Mouse (Mus musculus) forebrain, embryonic 14.5 days (tissue): ENCODE measurements around the gene Gpsm1. TPM values are rescaled to one million over a fixed set of nuclear protein-coding genes. Genes with fewer than 3 reads are reported as not detected.

Experiments
- ATAC-seq: fragments of 200-750 bp; cut with Nextera tagmentation; 2 replicates; pipeline ENCODE4 v1.8.0; 2017; ENCODE audit warnings: mild to moderate bottlenecking, moderate library complexity
- DNase-seq: peaks from one replicate; pipeline ENCODE4 v3.0.0-alpha.2; 2015; ENCODE audit warnings: low spot score
- H3K27ac ChIP-seq: fragments of 300-500 bp; sonication (generic); 2 replicates; pipeline ENCODE4 v1.5.1; 2014; ENCODE audit warnings: low read depth, mild to moderate bottlenecking, control low read depth, low read length, moderate library complexity
- H3K27me3 ChIP-seq: fragments of 300-500 bp; sonication (generic); replicated peaks from 2 replicates; pipeline ENCODE4 v1.6.1; 2014; ENCODE audit warnings: low read length, control low read depth, mixed read lengths; ENCODE audit not compliant: control insufficient read depth, insufficient read depth
- H3K36me3 ChIP-seq: fragments of 300-500 bp; sonication (generic); 2 replicates; pipeline ENCODE4 v1.6.1; 2014; ENCODE audit warnings: low read length, control low read depth; ENCODE audit not compliant: control insufficient read depth, insufficient read depth
- H3K4me1 ChIP-seq: fragments of 300-500 bp; sonication (generic); 2 replicates; pipeline ENCODE4 v1.6.1; 2014; ENCODE audit warnings: antibody characterized with exemption, low read length, control low read depth; ENCODE audit not compliant: control insufficient read depth, insufficient read depth
- H3K4me2 ChIP-seq: fragments of 300-500 bp; sonication (generic); 2 replicates; pipeline ENCODE4 v1.6.1; 2014; ENCODE audit warnings: mild to moderate bottlenecking, control low read depth, low read length
- H3K4me3 ChIP-seq: fragments of 300-500 bp; sonication (generic); 2 replicates; pipeline ENCODE4 v1.5.1; 2014; ENCODE audit warnings: low read depth, low read length, control low read depth
- H3K9ac ChIP-seq: fragments of 300-500 bp; sonication (generic); 2 replicates; pipeline ENCODE4 v1.6.1; 2014; ENCODE audit warnings: mild to moderate bottlenecking, low read length, control low read depth, moderate library complexity
- H3K9me3 ChIP-seq: fragments of 300-500 bp; sonication (generic); replicated peaks from 2 replicates; pipeline ENCODE4 v1.6.1; 2016; ENCODE audit warnings: low read length, control low read depth, mixed read lengths; ENCODE audit not compliant: control insufficient read depth
- WGBS: fragments of 180-500 bp; shearing (Covaris S2); extraction: QIAGEN DNeasy Blood & Tissue Kit; methylation state at CpG from one replicate; pipeline ENCODE4 v1.1.7; 2014; 5-methylcytosine and 5-hydroxymethylcytosine counted together
- polyA plus RNA-seq: library from polyadenylated mRNA; unstranded; fragments of >200 nt; fragmentation: Nextera tagmentation; extraction: Ambion mirVana; gene quantifications from 2 replicates; pipeline ENCODE4 v1.2.1, GENCODE M21; 2014

Gene Gpsm1
- polyA plus RNA-seq, 1 experiment from 2014 or later, result 56.0 TPM

DNA sequence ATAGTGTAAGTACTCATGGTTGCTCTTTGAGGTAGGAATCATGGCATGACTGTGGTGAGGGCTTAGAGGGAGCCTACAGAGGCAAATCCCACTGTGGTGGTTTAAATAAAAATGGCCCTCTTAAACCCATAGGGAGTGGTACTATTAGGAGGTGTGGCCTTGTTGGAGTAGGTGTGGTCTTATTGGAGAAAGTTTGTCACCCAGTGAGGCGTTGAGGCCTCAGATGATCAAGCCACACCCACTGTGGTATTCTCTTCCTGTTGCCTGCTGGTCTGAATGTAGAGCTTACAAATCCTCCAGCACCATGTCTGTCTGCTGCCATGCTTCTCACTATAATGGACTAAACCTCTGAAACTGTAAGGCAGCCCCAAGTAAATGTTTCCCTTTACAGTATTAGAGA, 10.6 kb upstream of the Gpsm1 start:
- Histone ChIP-seq H3K9me3 (no peaks in the 10 kb centered on the region), H3K27ac (no peak overlapping the region), H3K36me3 (no peaks in the 10 kb centered on the region), H3K9ac (no peak overlapping the region), H3K27me3 (no peaks in the 10 kb centered on the region), H3K4me2 (no peak overlapping the region), H3K4me3 (no peak overlapping the region), H3K4me1 (peaks cover 2% of the 10 kb centered on the region; the same call in 1 of the 2 replicates)
- no peak for DNase-seq
- 64% methylated on average over 1 of the region's 1 CpGs for WGBS
- ATAC-seq, result no peak

GRCm38 (mm10) chr2:26305555-26305954, 9.8 kb upstream of the Gpsm1 start:
- 78% methylated on average over 2 of the region's 2 CpGs for WGBS
- Histone ChIP-seq H3K4me3 (no peak overlapping the region), H3K27ac (no peak overlapping the region), H3K4me1 (0 out of 2 replicates have a peak, but pooled peaks cover 4% of the 10 kb centered on the region), H3K4me2 (no peak overlapping the region), H3K9ac (no peak overlapping the region), H3K27me3 (no peaks in the 10 kb centered on the region), H3K36me3 (no peaks in the 10 kb centered on the region), H3K9me3 (no peaks in the 10 kb centered on the region)
- DNase-seq (no peak), ATAC-seq (no peak)

- 0 out of 2 replicates have a peak, but pooled peaks cover 4% of the 10 kb centered on the region for H3K4me1 ChIP-seq
- no peak overlapping the region for H3K27ac ChIP-seq
- H3K9me3 ChIP-seq, result no peaks in the 10 kb centered on the region
- no peak overlapping the region for H3K4me2 ChIP-seq
- no peaks in the 10 kb centered on the region for H3K36me3 ChIP-seq
- WGBS, result 85% methylated on average over 3 of the region's 3 CpGs
- ATAC-seq (no peak), DNase-seq (no peak)
- H3K4me3 ChIP-seq, result no peak overlapping the region
- no peaks in the 10 kb centered on the region for H3K27me3 ChIP-seq
- no peak overlapping the region for H3K9ac ChIP-seq
Observed at GRCm38 (mm10) chr2:26306702-26307101, 8.6 kb upstream of the Gpsm1 start.

- H3K36me3 ChIP-seq, result no peaks in the 10 kb centered on the region
- no peak overlapping the region for H3K9ac ChIP-seq
- DNase-seq, result peak; percentile 45
- peak; percentile 71 for ATAC-seq
- no peak overlapping the region for H3K4me2 ChIP-seq
- H3K9me3 ChIP-seq, result no peaks in the 10 kb centered on the region
- peak overlapping the region; percentile 2; the same call in 1 of the 2 replicates for H3K27ac ChIP-seq
- no peaks in the 10 kb centered on the region for H3K27me3 ChIP-seq
- H3K4me3 ChIP-seq, result no peak overlapping the region
- H3K4me1 ChIP-seq, result 0 out of 2 replicates have a peak, but pooled peaks cover 4% of the 10 kb centered on the region
- 19% methylated on average over 10 of the region's 10 CpGs for WGBS
Observed at GRCm38 (mm10) chr2:26309739-26310138, 5.6 kb upstream of the Gpsm1 start.

DNA sequence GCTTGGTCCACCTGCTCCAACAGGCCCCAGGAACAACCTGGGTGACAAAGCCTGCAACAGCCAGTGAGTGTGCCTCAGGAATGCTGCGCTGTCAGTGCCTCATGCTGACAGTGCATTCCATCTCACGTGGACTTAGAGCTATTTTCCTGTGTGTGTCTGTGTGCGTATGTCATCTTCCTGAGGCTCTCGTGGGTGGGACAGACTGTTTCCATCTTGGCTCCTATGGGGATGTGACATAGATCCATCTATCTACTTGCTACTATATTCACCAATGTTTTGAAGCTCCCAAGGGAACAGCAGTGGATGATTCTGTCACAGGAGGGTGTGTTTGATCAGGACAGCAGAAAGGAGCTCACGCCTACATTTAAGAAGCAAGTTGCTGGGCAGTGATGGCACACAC, 3.4 kb upstream of the Gpsm1 start:
- no peak overlapping the region for H3K9ac ChIP-seq
- DNase-seq, result no peak
- no peak overlapping the region for H3K27ac ChIP-seq
- ATAC-seq, result no peak
- peaks cover 12% of the 10 kb centered on the region for H3K4me1 ChIP-seq
- H3K4me2 ChIP-seq, result no peak overlapping the region
- 78% methylated on average over 5 of the region's 5 CpGs for WGBS
- H3K36me3 ChIP-seq, result no peaks in the 10 kb centered on the region
- no peak overlapping the region for H3K4me3 ChIP-seq
- no peaks in the 10 kb centered on the region for H3K9me3 ChIP-seq
- H3K27me3 ChIP-seq, result no peaks in the 10 kb centered on the region

GRCm38 (mm10) chr2:26312812-26313211, 2.5 kb upstream of the Gpsm1 start:
- ATAC-seq (no peak), DNase-seq (no peak)
- H3K9ac ChIP-seq, result no peak overlapping the region
- WGBS, result 70% methylated on average over 2 of the region's 2 CpGs
- no peak overlapping the region for H3K27ac ChIP-seq
- H3K27me3 ChIP-seq, result no peaks in the 10 kb centered on the region
- H3K9me3 ChIP-seq, result no peaks in the 10 kb centered on the region
- H3K4me3 ChIP-seq, result no peak overlapping the region
- no peaks in the 10 kb centered on the region for H3K36me3 ChIP-seq
- peaks cover 20% of the 10 kb centered on the region for H3K4me1 ChIP-seq
- H3K4me2 ChIP-seq, result no peak overlapping the region

- H3K36me3 ChIP-seq, result no peaks in the 10 kb centered on the region; the same call in 1 of the 2 replicates
- no peak overlapping the region for H3K9ac ChIP-seq
- no peak overlapping the region for H3K4me3 ChIP-seq
- ATAC-seq (no peak), DNase-seq (no peak)
- no peak overlapping the region for H3K27ac ChIP-seq
- WGBS, result 89% methylated on average over 1 of the region's 1 CpGs
- no peak overlapping the region for H3K4me2 ChIP-seq
- no peaks in the 10 kb centered on the region for H3K9me3 ChIP-seq
- peaks cover 25% of the 10 kb centered on the region for H3K4me1 ChIP-seq
- H3K27me3 ChIP-seq, result no peaks in the 10 kb centered on the region
Observed at GRCm38 (mm10) chr2:26313394-26313793, 1.9 kb upstream of the Gpsm1 start.

- peak overlapping the region; percentile 87; the same call in 1 of the 2 replicates for H3K4me3 ChIP-seq
- H3K9ac ChIP-seq, result peak overlapping the region; percentile 98
- peaks cover 27% of the 10 kb centered on the region for H3K4me1 ChIP-seq
- H3K9me3 ChIP-seq, result no peaks in the 10 kb centered on the region
- peak overlapping the region; percentile 95 for H3K4me2 ChIP-seq
- 75% methylated on average over 13 of the region's 13 CpGs for WGBS
- peaks cover 6% of the 10 kb centered on the region for H3K36me3 ChIP-seq
- ATAC-seq, result no peak
- no peak for DNase-seq
- H3K27me3 ChIP-seq, result no peaks in the 10 kb centered on the region
- H3K27ac ChIP-seq, result peak overlapping the region; percentile 96
Observed at GRCm38 (mm10) chr2:26314281-26315071, 839 bp upstream of the Gpsm1 start.

GRCm38 (mm10) chr2:26315925-26316311, 603 bp downstream of the Gpsm1 start:
- Histone ChIP-seq H3K27me3 (no peaks in the 10 kb centered on the region), H3K9me3 (no peaks in the 10 kb centered on the region), H3K9ac (peak overlapping the region; percentile 98), H3K4me3 (peak overlapping the region; percentile 87), H3K27ac (peak overlapping the region; percentile 96), H3K4me1 (peaks cover 26% of the 10 kb centered on the region), H3K36me3 (peaks cover 6% of the 10 kb centered on the region), H3K4me2 (peak overlapping the region; percentile 95)
- DNase-seq, result peak; percentile 59
- under 1% methylated on average over 11 of the region's 11 CpGs for WGBS
- peak; percentile 26 for ATAC-seq
